Mouse (Mus musculus) ES-E14 (cell line): ENCODE measurements at regions not wholly inside any gene's neighbourhood (a gene's known extent, or its start where the extent isn't known, plus 50 kb on each side); places are given as distances from the start of the nearest gene placed in this dataset.

ENCODE experiments used
- DNase-seq: peaks from one replicate; pipeline ENCODE4 v3.0.0-alpha.2; 2013; ENCODE audit warnings: low read depth, low spot score
- H3K27ac ChIP-seq: 2 replicates; pipeline ENCODE4 v1.5.1; 2012; ENCODE audit warnings: low read depth, mild to moderate bottlenecking, low read length, moderate library complexity, mixed read lengths; ENCODE audit not compliant: poor library complexity, insufficient read depth, severe bottlenecking
- H3K36me3 ChIP-seq: 2 replicates; pipeline ENCODE4 v1.6.1; 2012; ENCODE audit warnings: mild to moderate bottlenecking, low read length, moderate library complexity, mixed read lengths; ENCODE audit not compliant: control insufficient read depth, poor library complexity, insufficient read depth, severe bottlenecking
- H3K4me1 ChIP-seq, 2 experiments: fragments of 150-350 bp in 1 of 2; sonication (generic) in 1 of 2; 2 replicates each; pipeline ENCODE4 v1.6.1; 2012; ENCODE audit warnings: low read length in 2 of 2, mild to moderate bottlenecking in 1 of 2, mixed read lengths in 1 of 2; ENCODE audit not compliant: control insufficient read depth in 2 of 2, insufficient read depth in 2 of 2, poor library complexity in 1 of 2
- H3K4me3 ChIP-seq, 2 experiments: fragments of 150-350 bp in 1 of 2; sonication (generic) in 1 of 2; 2 replicates each; pipeline ENCODE4 v1.5.1; 2012; ENCODE audit warnings: low read length in 2 of 2, low read depth in 1 of 2, mild to moderate bottlenecking in 1 of 2, mixed read lengths in 1 of 2; ENCODE audit not compliant: insufficient read depth in 1 of 2, poor library complexity in 1 of 2, severe bottlenecking in 1 of 2
- H3K9ac ChIP-seq: 2 replicates; pipeline ENCODE4 v1.6.1; 2012; ENCODE audit warnings: low read depth, mild to moderate bottlenecking, low read length, mixed read lengths; ENCODE audit not compliant: poor library complexity, insufficient read depth, severe bottlenecking
- H3K9me3 ChIP-seq: fragments of 150-350 bp; sonication (generic); 2 replicates; pipeline ENCODE4 v1.6.1; 2012; ENCODE audit warnings: low read depth, mild to moderate bottlenecking, low read length; ENCODE audit not compliant: control insufficient read depth, insufficient read depth
- CHD2 ChIP-seq: IDR thresholded peaks from 2 replicates; pipeline ENCODE4 v1.6.1; 2014; ENCODE audit warnings: mild to moderate bottlenecking, low read depth, low read length, inconsistent platforms
- HCFC1 ChIP-seq: IDR thresholded peaks from 2 replicates; pipeline ENCODE4 v1.6.1; 2012; ENCODE audit warnings: low read length, inconsistent platforms, borderline replicate concordance; ENCODE audit not compliant: insufficient read depth
- MAFK ChIP-seq: IDR thresholded peaks from 2 replicates; pipeline ENCODE4 v1.6.1; 2014; ENCODE audit warnings: mild to moderate bottlenecking, low read depth, low read length, inconsistent platforms; ENCODE audit not compliant: insufficient read depth
- ZC3H11A ChIP-seq: IDR thresholded peaks from 2 replicates; pipeline ENCODE4 v1.6.1; 2012; ENCODE audit warnings: low read depth, mild to moderate bottlenecking, inconsistent platforms, low read length, borderline replicate concordance
- ZNF384 ChIP-seq: IDR thresholded peaks from 2 replicates; pipeline ENCODE4 v1.6.1; 2012; ENCODE audit warnings: low read depth, low read length, inconsistent platforms
- in situ Hi-C, 2 experiments: fragments of 600-800 bp; cut with MboI; formaldehyde crosslinking; loops; one replicate each; pipeline ENCODE4 v1.15.1; 2025; ENCODE audit warnings: low sequenced_read_pairs in 2 of 2, inconsistent platforms in 1 of 2; ENCODE audit not compliant: unreplicated experiment in 2 of 2

GRCm38 (mm10) chr3:12328380-12328779 is 1992.9 kb upstream of the Gm38303 start:
- peak; percentile 6 for DNase-seq
- Histone ChIP-seq H3K4me3 (no peak overlapping the region), H3K4me1 (no peaks in the 10 kb centered on the region), H3K9me3 (no peaks in the 10 kb centered on the region), H3K27ac (no peak overlapping the region), H3K36me3 (no peaks in the 10 kb centered on the region), H3K9ac (no peak overlapping the region)
- TF ChIP-seq HCFC1, result no peak
- no peak for TF ChIP-seq CHD2
- TF ChIP-seq ZNF384, result no peak
- no peak for TF ChIP-seq MAFK
- no peak for TF ChIP-seq ZC3H11A
- in situ Hi-C loops, result no loop called here
